Comparison of ENCODE assay signal across 15 mouse cellular contexts in genomic region chr8:102538068-102538467, GRCm38 (mm10).
"Had no signal": no experiment of that assay in that cellular context is flagged by ENCODE, and none has a peak within 500 bp of the region (broad histone marks: within the 10 kb centered on the region; RNA-seq: fewer than 3 reads in every experiment).

No protein-coding gene starts in this region.

- H3K9ac ChIP-seq: limb, embryonic 12.5 days; liver, embryonic 13.5 days; liver, postnatal 0 days; midbrain, embryonic 15.5 days; neural tube, embryonic 13.5 days; stomach, embryonic 15.5 days had no signal

- H3K27me3 ChIP-seq: limb, embryonic 12.5 days; liver, embryonic 13.5 days; midbrain, embryonic 15.5 days; neural tube, embryonic 13.5 days; stomach, embryonic 15.5 days had no signal

- H3K9me3 ChIP-seq: limb, embryonic 12.5 days; liver, embryonic 13.5 days; midbrain, embryonic 10.5 days; midbrain, embryonic 15.5 days; neural tube, embryonic 13.5 days; stomach, embryonic 15.5 days had no signal

- H3K4me2 ChIP-seq: limb, embryonic 12.5 days; liver, embryonic 13.5 days; midbrain, embryonic 15.5 days; neural tube, embryonic 13.5 days; stomach, embryonic 15.5 days had no signal

- H3K4me3 ChIP-seq: layer of hippocampus, adult 2 months; limb, embryonic 12.5 days; liver, embryonic 13.5 days; midbrain, embryonic 10.5 days; midbrain, embryonic 15.5 days; neural tube, embryonic 13.5 days; stomach, embryonic 15.5 days had no signal

- H3K27ac ChIP-seq: layer of hippocampus, adult 2 months; limb, embryonic 12.5 days; liver, embryonic 13.5 days; midbrain, embryonic 10.5 days; midbrain, embryonic 15.5 days; neural tube, embryonic 13.5 days; stomach, embryonic 15.5 days had no signal

- H3K4me1 ChIP-seq: liver, embryonic 13.5 days; midbrain, embryonic 10.5 days; midbrain, embryonic 15.5 days; neural tube, embryonic 13.5 days; stomach, embryonic 15.5 days had no signal

- H3K36me3 ChIP-seq: limb, embryonic 12.5 days; liver, embryonic 13.5 days; midbrain, embryonic 10.5 days; midbrain, embryonic 15.5 days; neural tube, embryonic 13.5 days; stomach, embryonic 15.5 days had no signal

- DNase-seq: kidney, adult 11 months; kidney, postnatal 10 days; kidney, postnatal 4 days; liver; liver, embryonic 13.5 days; liver, postnatal 0 days; right cerebral cortex, postnatal 14 days; thymus, adult 2 months; thymus, postnatal 36 days had no signal

- ATAC-seq: liver, postnatal 0 days; midbrain, embryonic 15.5 days had no signal
